Mouse (Mus musculus) hindbrain, embryonic 14.5 days (tissue): ENCODE data around the gene Ovol3. TPM values are rescaled to one million over a fixed set of nuclear protein-coding genes. Genes with fewer than 3 reads are reported as not detected.
A peak's percentile ranks its signal among the peaks of the same experiment; 100 is the strongest.

Experiments used
- ATAC-seq: fragments of 200-750 bp; cut with Nextera tagmentation; 2 replicates; pipeline ENCODE4 v1.8.0; 2017; ENCODE audit warnings: moderate number of reproducible peaks, mild to moderate bottlenecking, moderate TSS enrichment, moderate library complexity; ENCODE audit not compliant: low FRiP score
- DNase-seq: peaks from one replicate; pipeline ENCODE4 v3.0.0-alpha.2; 2015; ENCODE audit warnings: low spot score
- H3K27ac ChIP-seq: fragments of 300-500 bp; sonication (generic); 2 replicates; pipeline ENCODE4 v1.5.1; 2014; ENCODE audit warnings: mild to moderate bottlenecking, moderate library complexity
- H3K27me3 ChIP-seq: fragments of 300-500 bp; sonication (generic); 2 replicates; pipeline ENCODE4 v1.6.1; 2014; ENCODE audit warnings: mild to moderate bottlenecking, low read length, mixed read lengths; ENCODE audit not compliant: control insufficient read depth, insufficient read depth
- H3K36me3 ChIP-seq: fragments of 300-500 bp; sonication (generic); replicated peaks from 2 replicates; pipeline ENCODE4 v1.6.1; 2014; ENCODE audit not compliant: control insufficient read depth, insufficient read depth
- H3K4me1 ChIP-seq: fragments of 300-500 bp; sonication (generic); replicated peaks from 2 replicates; pipeline ENCODE4 v1.6.1; 2014; ENCODE audit warnings: antibody characterized with exemption, low read length, mixed read lengths; ENCODE audit not compliant: control insufficient read depth, insufficient read depth
- H3K4me2 ChIP-seq: fragments of 300-500 bp; sonication (generic); replicated peaks from 2 replicates; pipeline ENCODE4 v1.6.1; 2014; ENCODE audit warnings: mild to moderate bottlenecking, moderate library complexity
- H3K4me3 ChIP-seq: fragments of 300-500 bp; sonication (generic); replicated peaks from 2 replicates; pipeline ENCODE4 v1.5.1; 2014; ENCODE audit warnings: mild to moderate bottlenecking, low read length
- H3K9ac ChIP-seq: fragments of 300-500 bp; sonication (generic); 2 replicates; pipeline ENCODE4 v1.6.1; 2014
- H3K9me3 ChIP-seq: fragments of 300-500 bp; sonication (generic); 2 replicates; pipeline ENCODE4 v1.6.1; 2016; ENCODE audit warnings: low read length; ENCODE audit not compliant: control insufficient read depth
- WGBS: fragments of 180-500 bp; shearing (Covaris S2); extraction: QIAGEN DNeasy Blood & Tissue Kit; methylation state at CpG from one replicate; pipeline ENCODE4 v1.1.7; 2014; 5-methylcytosine and 5-hydroxymethylcytosine counted together
- polyA plus RNA-seq: library from polyadenylated mRNA; unstranded; fragments of >200 nt; fragmentation: Nextera tagmentation; extraction: Ambion mirVana; gene quantifications from 2 replicates; pipeline ENCODE4 v1.2.1, GENCODE M21; 2014

The Ovol3 gene
- polyA plus RNA-seq: not detected in 2 replicates

DNA sequence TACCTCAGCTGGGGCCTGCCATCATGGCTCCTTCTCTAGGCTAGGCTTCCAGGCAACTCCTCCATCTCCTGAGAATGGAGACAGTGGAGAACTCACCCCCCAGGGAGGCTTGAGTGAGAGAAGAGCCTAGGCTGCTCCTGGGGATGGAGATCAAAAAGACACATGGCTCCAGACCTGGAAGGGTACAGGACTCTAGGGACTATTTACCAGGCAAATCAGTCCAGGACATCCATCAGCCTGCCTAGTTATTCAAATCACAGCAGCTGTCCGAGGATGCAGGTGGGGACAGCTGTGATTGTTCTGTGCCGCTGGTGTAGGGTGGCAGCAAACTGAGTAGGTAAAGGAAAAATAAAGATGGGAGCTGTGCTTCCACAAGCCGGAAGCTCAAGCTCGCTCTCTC is at the start of gene Ovol3:
Gene Ovol3 (minus strand): TSS at position 101 of the 400 bp plus-strand sequence.
- 75% methylated on average over 4 of the region's 4 CpGs for WGBS

DNA sequence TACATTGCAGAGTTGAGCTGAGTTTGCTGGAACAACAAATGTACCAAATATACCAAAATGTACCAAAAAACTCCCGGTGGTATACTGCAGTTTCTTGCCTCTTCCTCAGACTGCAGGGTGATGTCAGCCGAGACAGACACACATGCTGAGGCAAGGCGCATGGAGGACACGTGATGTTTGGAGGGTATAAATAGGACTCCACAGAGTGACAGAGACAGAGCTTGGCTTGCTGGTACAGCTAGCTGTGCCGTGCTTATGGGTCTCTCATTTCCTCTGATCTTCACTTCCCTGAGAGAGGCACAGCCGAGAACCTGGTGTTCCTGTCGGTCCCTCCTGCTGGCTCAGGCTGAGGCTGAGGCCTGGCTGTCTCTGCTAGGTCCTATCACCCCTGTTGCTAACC is 47.2 kb upstream of the Ovol3 start:
- Histone ChIP-seq H3K4me3 (no peak overlapping the region), H3K9me3 (no peaks in the 10 kb centered on the region), H3K4me2 (no peak overlapping the region), H3K27ac (no peak overlapping the region), H3K9ac (no peak overlapping the region), H3K36me3 (no peaks in the 10 kb centered on the region), H3K4me1 (no peaks in the 10 kb centered on the region), H3K27me3 (no peaks in the 10 kb centered on the region)
- WGBS: 87% methylated on average over 7 of the region's 7 CpGs
- no peak for ATAC-seq
- no peak for DNase-seq

More for the DNA sequence above, at the start of gene Ovol3:
- Histone ChIP-seq H3K9ac (no peak within 1 kb of the TSS), H3K4me3 (no peak within 1 kb of the TSS), H3K36me3 (peaks cover 24% of the 10 kb centered on the region), H3K27me3 (no peaks in the 10 kb centered on the region), H3K27ac (no peak within 1 kb of the TSS), H3K9me3 (no peaks in the 10 kb centered on the region), H3K4me2 (no peak within 1 kb of the TSS), H3K4me1 (peaks cover 8% of the 10 kb centered on the region)
- DNase-seq: no peak
- no peak for ATAC-seq

DNA sequence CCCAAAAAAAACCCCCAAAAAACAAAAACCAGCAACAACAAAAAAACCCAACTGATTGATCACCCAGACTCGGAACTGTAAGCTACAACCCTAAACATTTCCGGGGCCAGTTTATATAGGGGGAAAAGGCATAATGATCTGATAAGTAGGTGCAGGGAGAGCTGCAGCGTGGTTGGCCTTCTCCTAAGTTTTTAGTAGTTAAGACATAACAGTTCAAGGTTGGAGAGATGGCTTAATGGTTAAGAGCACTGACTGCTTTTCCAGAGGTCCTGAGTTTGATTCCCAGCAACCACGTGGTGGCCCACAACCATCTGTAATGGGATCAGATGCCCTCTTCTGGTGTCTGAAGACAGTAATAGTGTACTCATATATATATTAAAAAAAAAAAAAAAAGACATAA is 46.0 kb upstream of the Ovol3 start:
- no peaks in the 10 kb centered on the region for H3K4me1 ChIP-seq
- ATAC-seq: no peak

DNA sequence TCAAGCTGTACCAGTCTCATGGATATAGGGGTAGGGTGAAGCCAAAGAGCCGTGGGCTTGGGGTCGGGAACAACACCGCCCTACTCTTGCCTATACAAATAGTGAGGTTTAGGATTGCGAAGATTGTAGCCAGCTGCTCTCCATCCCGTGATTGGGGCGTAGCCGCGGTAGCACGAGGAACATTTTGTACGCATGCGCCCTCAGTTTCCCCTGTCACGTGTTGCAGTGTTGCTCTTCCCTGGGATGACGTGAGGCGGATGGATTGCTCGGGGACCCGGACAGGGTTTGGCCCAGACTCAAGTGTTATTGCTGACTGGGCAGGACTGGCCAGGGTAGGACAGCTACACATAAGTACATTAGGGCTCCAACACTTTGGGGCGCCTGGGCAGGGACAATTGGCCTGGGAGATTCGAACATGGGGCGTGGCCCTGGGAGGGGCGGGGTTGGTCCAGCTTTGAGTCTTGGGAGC is 45.2 kb upstream of the Ovol3 start:
- under 1% methylated on average over 20 of the region's 20 CpGs for WGBS

More for the DNA sequence above, 46.0 kb upstream of the Ovol3 start:
- Histone ChIP-seq H3K4me3 (no peak overlapping the region), H3K36me3 (no peaks in the 10 kb centered on the region), H3K9me3 (no peaks in the 10 kb centered on the region), H3K4me2 (peak overlapping the region; percentile 91; the same call in 1 of the 2 replicates), H3K27ac (no peak overlapping the region), H3K9ac (no peak overlapping the region), H3K27me3 (no peaks in the 10 kb centered on the region)
- no peak for DNase-seq
- 81% methylated on average over 4 of the region's 4 CpGs for WGBS

DNA sequence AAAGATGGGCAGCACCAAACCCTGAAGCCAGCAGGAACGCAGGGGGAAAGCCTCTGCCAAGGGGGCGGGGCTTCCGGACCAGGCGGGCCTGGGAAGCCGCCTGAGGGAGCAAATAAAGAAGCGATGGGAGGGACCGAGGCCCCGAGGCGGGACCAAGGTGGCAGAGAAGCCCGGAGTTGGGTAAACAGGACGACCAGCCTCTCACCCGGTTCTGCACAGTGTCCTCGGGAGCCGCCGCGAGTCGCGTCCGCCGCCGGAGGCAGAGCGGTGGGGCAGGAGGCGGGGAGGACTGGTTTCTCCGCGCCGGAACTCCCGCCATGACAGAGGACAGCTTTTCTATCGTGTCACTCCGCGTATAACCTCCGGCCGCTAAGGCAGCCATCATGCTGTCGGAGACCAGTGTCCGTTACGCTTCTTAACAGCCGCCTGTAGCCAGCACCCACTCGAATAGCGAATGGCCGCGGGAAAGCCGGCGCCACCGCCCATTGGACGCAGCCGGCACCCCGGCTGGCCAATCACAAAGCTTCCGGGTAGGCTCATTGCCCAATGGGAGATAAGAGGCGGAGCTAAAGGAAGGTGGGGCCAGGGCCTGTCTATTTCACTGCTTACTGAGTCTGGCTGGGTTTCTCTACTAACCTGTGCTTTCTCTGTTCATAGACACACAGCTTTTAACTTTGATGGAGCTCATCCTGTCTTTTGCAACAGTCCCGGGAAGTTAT is 44.6 kb upstream of the Ovol3 start, which contains the start of the genes Thap8 and Wdr62:
Gene Thap8 (plus strand): TSS at position 144 of the 719 bp plus-strand sequence.
Gene Wdr62 (minus strand): TSS at position 469 of the 719 bp plus-strand sequence.
- H3K27ac ChIP-seq: peak within 1 kb of the TSS; percentile 97
- ATAC-seq: peak; percentile 95
- WGBS: under 1% methylated on average over 42 of the region's 49 CpGs

More for the DNA sequence above, 45.2 kb upstream of the Ovol3 start:
- H3K36me3 ChIP-seq: no peaks in the 10 kb centered on the region
- peak overlapping the region; percentile 97 for H3K27ac ChIP-seq
- peak overlapping the region; percentile 61 for H3K4me3 ChIP-seq
- H3K9ac ChIP-seq: peak overlapping the region; percentile 60
- peak overlapping the region; percentile 91 for H3K4me2 ChIP-seq
- no peaks in the 10 kb centered on the region for H3K27me3 ChIP-seq
- ATAC-seq (peak; percentile 86), DNase-seq (peak; percentile 90)
- no peaks in the 10 kb centered on the region for H3K9me3 ChIP-seq
- no peaks in the 10 kb centered on the region for H3K4me1 ChIP-seq

DNA sequence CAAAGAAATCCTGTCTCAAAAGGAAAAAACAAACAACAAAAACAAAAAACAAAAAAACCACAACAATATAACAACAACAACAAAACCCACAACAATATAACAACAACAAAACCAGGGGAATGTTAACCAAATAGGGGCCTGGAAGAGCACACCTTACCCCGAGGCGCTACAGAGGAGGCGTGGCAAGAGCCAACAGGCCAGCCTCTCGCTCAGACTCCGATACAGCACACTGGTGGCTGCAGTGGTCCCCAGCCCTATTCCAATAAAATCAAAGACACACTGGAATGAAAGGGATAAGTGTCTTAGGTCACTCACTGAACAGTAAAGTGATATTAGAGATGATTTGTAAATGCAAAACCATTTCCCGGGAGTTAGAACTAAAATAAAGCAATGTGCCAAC is 44.0 kb upstream of the Ovol3 start:
- ATAC-seq (no peak), DNase-seq (no peak)
- under 1% methylated on average over 6 of the region's 6 CpGs for WGBS
- H3K27me3 ChIP-seq: no peaks in the 10 kb centered on the region
- peak overlapping the region; percentile 91 for H3K4me2 ChIP-seq
- no peak overlapping the region for H3K27ac ChIP-seq
- H3K9me3 ChIP-seq: no peaks in the 10 kb centered on the region
- H3K36me3 ChIP-seq: no peaks in the 10 kb centered on the region
- peak overlapping the region; percentile 40; the same call in 1 of the 2 replicates for H3K9ac ChIP-seq
- H3K4me3 ChIP-seq: peak overlapping the region; percentile 61
- no peaks in the 10 kb centered on the region for H3K4me1 ChIP-seq

More for the DNA sequence above, 44.6 kb upstream of the Ovol3 start, which contains the start of the genes Thap8 and Wdr62:
- H3K4me3 ChIP-seq: peak within 1 kb of the TSS; percentile 61
- H3K27me3 ChIP-seq: no peaks in the 10 kb centered on the region
- H3K4me1 ChIP-seq: no peaks in the 10 kb centered on the region
- H3K9ac ChIP-seq: peak within 1 kb of the TSS; percentile 60
- peak; percentile 94 for DNase-seq
- H3K36me3 ChIP-seq: no peaks in the 10 kb centered on the region
- no peaks in the 10 kb centered on the region for H3K9me3 ChIP-seq
- peak within 1 kb of the TSS; percentile 91 for H3K4me2 ChIP-seq

DNA sequence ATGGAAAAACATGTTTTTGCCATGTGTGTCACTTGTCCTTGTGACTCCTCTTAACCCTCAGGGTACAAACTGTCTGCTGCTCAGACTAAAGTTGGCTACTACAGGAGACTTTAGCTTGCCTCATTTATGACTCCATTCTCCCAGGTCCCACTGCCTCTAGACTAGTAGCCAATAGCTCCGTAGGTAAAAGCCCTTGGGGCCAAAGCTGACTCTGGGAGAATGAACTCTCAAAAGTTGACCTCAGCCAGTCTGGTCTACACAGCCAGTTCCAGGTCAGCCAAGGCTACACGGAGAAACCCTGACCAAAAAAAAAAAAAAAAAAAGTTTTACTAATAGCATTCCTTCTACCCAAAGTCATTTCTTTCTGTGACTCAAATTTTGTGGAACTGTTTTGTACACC is 43.4 kb upstream of the Ovol3 start:
- Histone ChIP-seq H3K27ac (no peak overlapping the region), H3K36me3 (no peaks in the 10 kb centered on the region), H3K27me3 (no peaks in the 10 kb centered on the region), H3K4me2 (peak overlapping the region; percentile 91), H3K4me3 (no peak overlapping the region; the same call in 1 of the 2 replicates), H3K9me3 (no peaks in the 10 kb centered on the region), H3K9ac (no peak overlapping the region), H3K4me1 (no peaks in the 10 kb centered on the region)
- no peak for ATAC-seq
- 67% methylated on average over 2 of the region's 2 CpGs for WGBS
- no peak for DNase-seq

DNA sequence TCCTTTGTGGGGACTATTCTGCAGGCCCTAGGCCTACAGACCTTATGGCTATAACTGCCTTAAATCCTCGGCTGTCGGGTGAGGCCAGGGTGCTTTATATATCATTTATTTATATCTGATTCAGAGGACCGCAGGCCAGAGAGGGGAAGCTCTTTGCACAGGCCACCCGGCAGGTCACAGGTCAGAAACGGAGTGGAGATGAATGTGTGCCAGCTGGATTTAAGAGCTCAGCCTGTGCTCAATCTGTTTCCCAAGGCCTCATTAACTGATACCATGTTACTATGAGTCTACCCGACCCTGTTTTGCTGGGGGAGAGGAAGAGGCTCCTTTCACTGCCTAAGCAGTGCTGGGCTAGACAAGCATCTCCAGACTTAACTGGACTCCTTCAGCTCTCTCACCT is 38.9 kb upstream of the Ovol3 start:
- Histone ChIP-seq H3K27ac (no peak overlapping the region), H3K9me3 (no peaks in the 10 kb centered on the region), H3K36me3 (no peaks in the 10 kb centered on the region), H3K4me3 (no peak overlapping the region), H3K9ac (no peak overlapping the region), H3K27me3 (no peaks in the 10 kb centered on the region), H3K4me1 (no peaks in the 10 kb centered on the region), H3K4me2 (no peak overlapping the region)
- DNase-seq (no peak), ATAC-seq (no peak)
- 92% methylated on average over 6 of the region's 6 CpGs for WGBS

DNA sequence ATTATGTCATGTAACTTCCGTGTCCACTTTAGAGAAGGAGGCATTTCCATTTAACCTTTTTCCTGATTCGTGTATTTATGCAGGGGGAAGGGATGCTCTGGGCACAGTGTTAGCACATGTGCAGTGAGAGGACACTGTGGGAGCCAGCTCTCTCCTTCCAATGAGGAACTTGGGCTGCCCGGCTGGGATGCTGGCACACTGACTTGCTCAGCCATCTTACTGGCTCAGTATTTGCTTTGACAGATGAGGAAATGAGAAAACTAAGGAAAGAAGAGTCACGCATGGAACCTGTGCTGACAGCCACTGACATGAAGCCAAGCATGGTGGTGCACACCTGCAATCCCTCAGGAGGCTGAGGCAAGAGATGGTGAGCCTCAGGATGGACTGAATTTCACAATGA is 34.1 kb upstream of the Ovol3 start:
- WGBS: 94% methylated on average over 4 of the region's 4 CpGs
- no peaks in the 10 kb centered on the region for H3K4me1 ChIP-seq
- H3K4me2 ChIP-seq: no peak overlapping the region
- ATAC-seq (no peak), DNase-seq (no peak)
- H3K36me3 ChIP-seq: no peaks in the 10 kb centered on the region
- no peak overlapping the region for H3K4me3 ChIP-seq
- no peaks in the 10 kb centered on the region for H3K9me3 ChIP-seq
- no peaks in the 10 kb centered on the region for H3K27me3 ChIP-seq
- H3K9ac ChIP-seq: no peak overlapping the region
- no peak overlapping the region for H3K27ac ChIP-seq
